Mouse (Mus musculus) liver, embryonic 15.5 days (tissue): ENCODE measurements around the gene Atp5b. TPM values are rescaled to one million over a fixed set of nuclear protein-coding genes. Genes with fewer than 3 reads are reported as not detected.

ENCODE experiments used
- ATAC-seq: fragments of 200-750 bp; cut with Nextera tagmentation; 2 replicates; pipeline ENCODE4 v1.8.0; 2017; ENCODE audit warnings: moderate number of reproducible peaks, mild to moderate bottlenecking, moderate library complexity; ENCODE audit not compliant: insufficient read depth
- H3K27ac ChIP-seq: fragments of 300-500 bp; sonication (generic); replicated peaks from 2 replicates; pipeline ENCODE4 v1.5.1; 2015; ENCODE audit warnings: mild to moderate bottlenecking, inconsistent platforms
- H3K27me3 ChIP-seq: fragments of 300-500 bp; sonication (generic); 2 replicates; pipeline ENCODE4 v1.6.1; 2015; ENCODE audit warnings: mild to moderate bottlenecking, inconsistent platforms
- H3K36me3 ChIP-seq: fragments of 300-500 bp; sonication (generic); replicated peaks from 2 replicates; pipeline ENCODE4 v1.6.1; 2015; ENCODE audit warnings: moderate library complexity, mild to moderate bottlenecking, inconsistent platforms
- H3K4me1 ChIP-seq: fragments of 300-500 bp; sonication (generic); replicated peaks from 2 replicates; pipeline ENCODE4 v1.6.1; 2015; ENCODE audit warnings: inconsistent platforms
- H3K4me2 ChIP-seq: fragments of 300-500 bp; sonication (generic); 2 replicates; pipeline ENCODE4 v1.6.1; 2015; ENCODE audit warnings: moderate library complexity, mild to moderate bottlenecking, inconsistent platforms
- H3K4me3 ChIP-seq: fragments of 300-500 bp; sonication (generic); replicated peaks from 2 replicates; pipeline ENCODE4 v1.5.1; 2015; ENCODE audit warnings: mild to moderate bottlenecking, inconsistent platforms
- H3K9ac ChIP-seq: fragments of 300-500 bp; sonication (generic); 2 replicates; pipeline ENCODE4 v1.6.1; 2015; ENCODE audit warnings: moderate library complexity, mild to moderate bottlenecking, inconsistent platforms
- H3K9me3 ChIP-seq: fragments of 300-500 bp; sonication (generic); replicated peaks from 2 replicates; pipeline ENCODE4 v1.6.1; 2016; ENCODE audit warnings: inconsistent platforms
- WGBS: fragments of 180-500 bp; shearing (Covaris S2); methylation state at CpG from one replicate; pipeline ENCODE4 v1.1.7; 2015; ENCODE audit warnings: mixed read lengths; ENCODE audit not compliant: insufficient replicate concordance; 5-methylcytosine and 5-hydroxymethylcytosine counted together
- microRNA counts: library from miRNA; unstranded; fragments of <30 nt; microRNA quantifications from one replicate; lab custom pipeline; 2016
- microRNA-seq: library from miRNA; unstranded; fragments of <30 nt; microRNA quantifications from one replicate; pipeline ENCODE4, GENCODE M21; 2016
- polyA plus RNA-seq: library from polyadenylated mRNA; unstranded; fragments of >200 nt; fragmentation: Nextera tagmentation; extraction: Ambion mirVana; gene quantifications from 2 replicates; pipeline ENCODE4 v1.2.1, GENCODE M21; 2015

Atp5b gene
- polyA plus RNA-seq, 1 experiment from 2014 or later, result 1,834 TPM

GRCm38 (mm10) chr10:128135374-128135773 lies 52.3 kb downstream of the Atp5b start:
- Histone ChIP-seq H3K27me3 (no peaks in the 10 kb centered on the region), H3K27ac (no peak overlapping the region), H3K9ac (no peak overlapping the region), H3K36me3 (peaks cover 4% of the 10 kb centered on the region; the same call in 1 of the 2 replicates), H3K9me3 (no peaks in the 10 kb centered on the region), H3K4me2 (no peak overlapping the region), H3K4me3 (no peak overlapping the region), H3K4me1 (peaks cover 4% of the 10 kb centered on the region; the same call in 1 of the 2 replicates)
- ATAC-seq, result no peak
- 72% methylated on average over 6 of the region's 6 CpGs for WGBS

MicroRNAs within 50 kb of the gene (microRNA counts, 519-probe panel; counts per million panel counts)
- microRNA mmu-miR-677 (lab: Ali Mortazavi, UCI), result not detected

Small RNA genes lying within 50 kb of the gene (microRNA-seq; reads per million reads assigned to microRNA genes)
- gene Mir677, result 62.9 reads per million, percentile 49 among the genes with 10 or more reads in this experiment

Other genes with a start within 250 kb of the Atp5b start
- gene Rdh19, start 233.3 kb upstream of the Atp5b start, polyA plus RNA-seq, result 0.05 TPM in 1 of 2 replicates, not detected in the other
- gene Rdh16f2, start 216.8 kb upstream of the Atp5b start, polyA plus RNA-seq, result 0.29 and 0.68 TPM in 2 replicates
- 8.8 and 15.7 TPM in 2 replicates for gene Rdh7, start 194.5 kb upstream of the Atp5b start, polyA plus RNA-seq
- gene Sdr9c7, start 184.8 kb upstream of the Atp5b start, polyA plus RNA-seq, result not detected in 2 replicates
- 0.09 and 0.13 TPM in 2 replicates for gene Hsd17b6, start 75.7 kb upstream of the Atp5b start, polyA plus RNA-seq
- 66.9 and 69.3 TPM in 2 replicates for gene Prim1, start 68.1 kb upstream of the Atp5b start, polyA plus RNA-seq
- gene Naca, start 47.7 kb upstream of the Atp5b start, polyA plus RNA-seq, result 312 and 355 TPM in 2 replicates
- gene Ptges3, start 24.3 kb upstream of the Atp5b start, polyA plus RNA-seq, result 188 and 217 TPM in 2 replicates
- gene Baz2a, start 8.3 kb downstream of the Atp5b start, polyA plus RNA-seq, result 6.8 and 7.0 TPM in 2 replicates
- gene Rbms2, start 97.0 kb downstream of the Atp5b start, polyA plus RNA-seq, result 6.7 and 6.9 TPM in 2 replicates
- 10.1 and 15.5 TPM in 2 replicates for gene Gls2, start 111.2 kb downstream of the Atp5b start, polyA plus RNA-seq
- gene Spryd4, start 128.5 kb downstream of the Atp5b start, polyA plus RNA-seq, result 26.2 and 29.0 TPM in 2 replicates
- gene Mip, start 142.6 kb downstream of the Atp5b start, polyA plus RNA-seq, result not detected in 2 replicates
- gene Timeless, start 148.8 kb downstream of the Atp5b start, polyA plus RNA-seq, result 24.4 and 26.2 TPM in 2 replicates
- gene Apon, start 170.8 kb downstream of the Atp5b start, polyA plus RNA-seq, result 1.1 and 1.3 TPM in 2 replicates
- gene Apof, start 185.4 kb downstream of the Atp5b start, polyA plus RNA-seq, result 147 and 195 TPM in 2 replicates
- 6.8 and 8.4 TPM in 2 replicates for gene Stat2, start 187.3 kb downstream of the Atp5b start, polyA plus RNA-seq
- not detected in 2 replicates for gene Il23a, start 215.5 kb downstream of the Atp5b start, polyA plus RNA-seq
- gene Pan2, start 220.1 kb downstream of the Atp5b start, polyA plus RNA-seq, result 12.9 and 14.3 TPM in 2 replicates
- 85.8 and 90.0 TPM in 2 replicates for gene Cnpy2, start 239.2 kb downstream of the Atp5b start, polyA plus RNA-seq